Mouse (Mus musculus) erythroblast, embryonic 14.5 days (primary cell): ENCODE measurements around the gene Fat3.

Source experiments
- GATA1 ChIP-seq: IDR thresholded peaks from 2 replicates; pipeline ENCODE4 v1.6.1; 2012; ENCODE audit warnings: low read length, inconsistent platforms, mixed read lengths
- TAL1 ChIP-seq: IDR thresholded peaks from 3 replicates; pipeline ENCODE4 v1.6.1; 2012; ENCODE audit warnings: low read length, inconsistent platforms, mixed read lengths

DNA sequence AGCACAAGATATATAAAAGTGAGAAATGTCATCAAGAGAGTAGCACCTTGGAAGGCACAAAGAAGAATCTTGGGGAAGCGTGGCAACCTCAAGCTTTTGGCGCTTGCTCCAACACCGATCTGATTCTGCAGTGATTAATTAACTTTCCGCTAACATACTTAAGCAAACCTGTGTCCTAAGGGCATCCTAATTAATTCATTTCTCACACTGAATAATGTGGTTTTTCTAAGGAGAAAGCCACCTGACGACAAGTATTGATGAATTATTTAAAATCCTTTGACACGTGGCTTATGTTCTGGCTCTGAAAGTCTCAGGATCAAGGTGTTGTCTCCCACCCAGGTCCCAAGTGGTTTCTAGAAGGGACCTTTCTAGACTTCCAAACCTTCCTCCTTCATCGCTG is 506.3 kb downstream of the Fat3 start:
- TF ChIP-seq GATA1 (no peak), TAL1 (no peak)
